Mouse (Mus musculus) liver, embryonic 11.5 days (tissue): Measurements from ENCODE around the gene Ubxn2a. TPM values are rescaled to one million over a fixed set of nuclear protein-coding genes. Genes with fewer than 3 reads are reported as not detected.

Experiments used
- ATAC-seq: fragments of 200-750 bp; cut with Nextera tagmentation; replicated peaks from 2 replicates; pipeline ENCODE4 v1.8.0; 2017; ENCODE audit warnings: moderate number of reproducible peaks, mild to moderate bottlenecking, moderate TSS enrichment, moderate library complexity; ENCODE audit not compliant: low FRiP score
- DNase-seq: peaks from one replicate; pipeline ENCODE4 v3.0.0-alpha.2; 2017; ENCODE audit warnings: low spot score
- H3K27ac ChIP-seq: fragments of 300-500 bp; sonication (generic); 2 replicates; pipeline ENCODE4 v1.5.1; 2014; ENCODE audit warnings: mild to moderate bottlenecking, low read depth, low read length, control low read depth
- H3K27me3 ChIP-seq: fragments of 300-500 bp; sonication (generic); replicated peaks from 2 replicates; pipeline ENCODE4 v1.6.1; 2014; ENCODE audit warnings: low read length, mixed read lengths; ENCODE audit not compliant: control insufficient read depth, insufficient read depth
- H3K36me3 ChIP-seq: fragments of 300-500 bp; sonication (generic); 2 replicates; pipeline ENCODE4 v1.6.1; 2014; ENCODE audit warnings: mild to moderate bottlenecking, low read length, moderate library complexity, mixed read lengths; ENCODE audit not compliant: control insufficient read depth, insufficient read depth
- H3K4me1 ChIP-seq: fragments of 300-500 bp; sonication (generic); replicated peaks from 2 replicates; pipeline ENCODE4 v1.6.1; 2014; ENCODE audit warnings: low read length, mixed read lengths; ENCODE audit not compliant: control insufficient read depth, insufficient read depth
- H3K4me2 ChIP-seq: fragments of 300-500 bp; sonication (generic); 2 replicates; pipeline ENCODE4 v1.6.1; 2014; ENCODE audit warnings: mild to moderate bottlenecking, control low read depth, moderate library complexity
- H3K4me3 ChIP-seq: fragments of 300-500 bp; sonication (generic); 2 replicates; pipeline ENCODE4 v1.5.1; 2014; ENCODE audit warnings: low read depth, low read length, control low read depth
- H3K9ac ChIP-seq: fragments of 300-500 bp; sonication (generic); 2 replicates; pipeline ENCODE4 v1.6.1; 2014; ENCODE audit warnings: low read depth, low read length, control low read depth
- H3K9me3 ChIP-seq: fragments of 300-500 bp; sonication (generic); 2 replicates; pipeline ENCODE4 v1.6.1; 2016; ENCODE audit warnings: low read length, inconsistent platforms, mixed read lengths; ENCODE audit not compliant: control insufficient read depth
- WGBS: fragments of 180-500 bp; shearing (Covaris S2); extraction: QIAGEN DNeasy Blood & Tissue Kit; methylation state at CpG from one replicate; pipeline ENCODE4 v1.1.7; 2014; 5-methylcytosine and 5-hydroxymethylcytosine counted together
- polyA plus RNA-seq: library from polyadenylated mRNA; unstranded; fragments of >200 nt; fragmentation: Nextera tagmentation; extraction: Ambion mirVana; gene quantifications from 2 replicates; pipeline ENCODE4 v1.2.1, GENCODE M21; 2014

The Ubxn2a gene
- polyA plus RNA-seq, 1 experiment from 2014 or later = 50.9 TPM

GRCm38 (mm10) chr12:4840010-4840409, 67.5 kb downstream of the Ubxn2a start:
- H3K4me1 ChIP-seq = peaks cover 19% of the 10 kb centered on the region
- H3K9me3 ChIP-seq = no peaks in the 10 kb centered on the region
- no peak overlapping the region for H3K27ac ChIP-seq
- no peak for DNase-seq
- H3K4me3 ChIP-seq = peak overlapping the region; percentile 84; the same call in 1 of the 2 replicates
- no peak for ATAC-seq
- H3K9ac ChIP-seq = no peak overlapping the region
- H3K4me2 ChIP-seq = peak overlapping the region; percentile 99
- no peaks in the 10 kb centered on the region for H3K27me3 ChIP-seq
- H3K36me3 ChIP-seq = no peaks in the 10 kb centered on the region
- 30% methylated on average over 6 of the region's 6 CpGs for WGBS

GRCm38 (mm10) chr12:4836959-4837358, 70.5 kb downstream of the Ubxn2a start:
- WGBS = 39% methylated on average over 4 of the region's 4 CpGs
- Histone ChIP-seq H3K36me3 (no peaks in the 10 kb centered on the region; the same call in 1 of the 2 replicates), H3K4me1 (peaks cover 8% of the 10 kb centered on the region), H3K9ac (no peak overlapping the region), H3K9me3 (no peaks in the 10 kb centered on the region), H3K4me3 (no peak overlapping the region), H3K4me2 (no peak overlapping the region), H3K27me3 (no peaks in the 10 kb centered on the region), H3K27ac (no peak overlapping the region)
- no peak for DNase-seq
- no peak for ATAC-seq

Other genes starting within 250 kb of the Ubxn2a start
- 0.19 and 0.31 TPM in 2 replicates for gene Fam228a, start 169.3 kb downstream of the Ubxn2a start, polyA plus RNA-seq
- gene Pfn4, start 138.7 kb downstream of the Ubxn2a start, polyA plus RNA-seq = 2.5 and 3.3 TPM in 2 replicates
- 2.2 and 2.5 TPM in 2 replicates for gene Fam228b, start 138.4 kb downstream of the Ubxn2a start, polyA plus RNA-seq
- 302 and 314 TPM in 2 replicates for gene Sf3b6, start 90.2 kb downstream of the Ubxn2a start, polyA plus RNA-seq
- 4.5 and 5.8 TPM in 2 replicates for gene Fkbp1b, start 66.1 kb downstream of the Ubxn2a start, polyA plus RNA-seq
- gene Wdcp, start 64.4 kb downstream of the Ubxn2a start, polyA plus RNA-seq = 28.7 and 31.0 TPM in 2 replicates
- 117 and 122 TPM in 2 replicates for gene Mfsd2b, start 33.3 kb downstream of the Ubxn2a start, polyA plus RNA-seq
- 11.8 and 12.8 TPM in 2 replicates for gene Atad2b, start 9.6 kb upstream of the Ubxn2a start, polyA plus RNA-seq